Mouse (Mus musculus): ENCODE data around the gene Gm44965.

The Gm44965 gene

GRCm38 (mm10) chr6:48593158-48594042 lies at the start of gene Gm44965, which contains the start of gene Repin1:
TSS of gene Gm44965 (plus strand) at chr6:48593941.
TSS of gene Repin1 (plus strand) at chr6:48593883.
- no peaks in the 10 kb centered on the region for H3K36me3 ChIP-seq (ENCODE audit: control insufficient read depth, insufficient read depth, low read length, poor library complexity, severe bottlenecking)
- H3K27me3 ChIP-seq (ENCODE audit: control insufficient read depth, insufficient read depth, low read length, poor library complexity, severe bottlenecking): no peaks in the 10 kb centered on the region
- peak; percentile 74 for DNase-seq (ENCODE audit: low read depth, low spot score)

GRCm38 (mm10) chr6:48545251-48545650 lies 48.5 kb upstream of the Gm44965 start:
- DNase-seq (ENCODE audit: low read depth, low spot score): no peak
- Histone ChIP-seq H3K27me3 (ENCODE audit: control insufficient read depth, insufficient read depth, low read length, poor library complexity, severe bottlenecking) (no peaks in the 10 kb centered on the region), H3K36me3 (ENCODE audit: control insufficient read depth, insufficient read depth, low read length, poor library complexity, severe bottlenecking) (no peaks in the 10 kb centered on the region)

GRCm38 (mm10) chr6:48546271-48546670 lies 47.5 kb upstream of the Gm44965 start:
- peak; percentile 62 for DNase-seq (ENCODE audit: low read depth, low spot score)
- Histone ChIP-seq H3K27me3 (ENCODE audit: control insufficient read depth, insufficient read depth, low read length, poor library complexity, severe bottlenecking) (no peaks in the 10 kb centered on the region), H3K36me3 (ENCODE audit: control insufficient read depth, insufficient read depth, low read length, poor library complexity, severe bottlenecking) (no peaks in the 10 kb centered on the region)

GRCm38 (mm10) chr6:48546858-48547257 lies 46.9 kb upstream of the Gm44965 start:
- Histone ChIP-seq H3K27me3 (ENCODE audit: control insufficient read depth, insufficient read depth, low read length, poor library complexity, severe bottlenecking) (no peaks in the 10 kb centered on the region), H3K36me3 (ENCODE audit: control insufficient read depth, insufficient read depth, low read length, poor library complexity, severe bottlenecking) (no peaks in the 10 kb centered on the region)
- DNase-seq (ENCODE audit: low read depth, low spot score): no peak

- Histone ChIP-seq H3K27me3 (ENCODE audit: control insufficient read depth, insufficient read depth, low read length, poor library complexity, severe bottlenecking) (no peaks in the 10 kb centered on the region), H3K36me3 (ENCODE audit: control insufficient read depth, insufficient read depth, low read length, poor library complexity, severe bottlenecking) (no peaks in the 10 kb centered on the region)
- no peak for DNase-seq (ENCODE audit: low read depth, low spot score)
Measured at GRCm38 (mm10) chr6:48548314-48548713, 45.4 kb upstream of the Gm44965 start.

- DNase-seq (ENCODE audit: low read depth, low spot score): peak; percentile 59
- Histone ChIP-seq H3K27me3 (ENCODE audit: control insufficient read depth, insufficient read depth, low read length, poor library complexity, severe bottlenecking) (no peaks in the 10 kb centered on the region), H3K36me3 (ENCODE audit: control insufficient read depth, insufficient read depth, low read length, poor library complexity, severe bottlenecking) (no peaks in the 10 kb centered on the region)
Measured at GRCm38 (mm10) chr6:48552918-48553317, 40.8 kb upstream of the Gm44965 start.

GRCm38 (mm10) chr6:48553819-48554218 lies 39.9 kb upstream of the Gm44965 start:
- Histone ChIP-seq H3K27me3 (ENCODE audit: control insufficient read depth, insufficient read depth, low read length, poor library complexity, severe bottlenecking) (no peaks in the 10 kb centered on the region), H3K36me3 (ENCODE audit: control insufficient read depth, insufficient read depth, low read length, poor library complexity, severe bottlenecking) (no peaks in the 10 kb centered on the region; the same call in 1 of the 2 replicates)
- no peak for DNase-seq (ENCODE audit: low read depth, low spot score)

GRCm38 (mm10) chr6:48554280-48555103 lies 39.2 kb upstream of the Gm44965 start, which contains the start of gene Lrrc61:
TSS of gene Lrrc61 (plus strand) at chr6:48554796.
- no peaks in the 10 kb centered on the region for H3K27me3 ChIP-seq (ENCODE audit: control insufficient read depth, insufficient read depth, low read length, poor library complexity, severe bottlenecking)
- peak; percentile 95 for DNase-seq (ENCODE audit: low read depth, low spot score)
- H3K36me3 ChIP-seq (ENCODE audit: control insufficient read depth, insufficient read depth, low read length, poor library complexity, severe bottlenecking): no peaks in the 10 kb centered on the region; the same call in 1 of the 2 replicates

- no peak for DNase-seq (ENCODE audit: low read depth, low spot score)
- Histone ChIP-seq H3K27me3 (ENCODE audit: control insufficient read depth, insufficient read depth, low read length, poor library complexity, severe bottlenecking) (no peaks in the 10 kb centered on the region), H3K36me3 (ENCODE audit: control insufficient read depth, insufficient read depth, low read length, poor library complexity, severe bottlenecking) (no peaks in the 10 kb centered on the region; the same call in 1 of the 2 replicates)
Measured at GRCm38 (mm10) chr6:48555104-48555890, 38.4 kb upstream of the Gm44965 start.

GRCm38 (mm10) chr6:48555956-48556355 lies 37.8 kb upstream of the Gm44965 start:
- no peak for DNase-seq (ENCODE audit: low read depth, low spot score)
- H3K27me3 ChIP-seq (ENCODE audit: control insufficient read depth, insufficient read depth, low read length, poor library complexity, severe bottlenecking): no peaks in the 10 kb centered on the region
- no peaks in the 10 kb centered on the region; the same call in 1 of the 2 replicates for H3K36me3 ChIP-seq (ENCODE audit: control insufficient read depth, insufficient read depth, low read length, poor library complexity, severe bottlenecking)

GRCm38 (mm10) chr6:48565693-48566310 lies 27.9 kb upstream of the Gm44965 start:
- Histone ChIP-seq H3K27me3 (ENCODE audit: control insufficient read depth, insufficient read depth, low read length, poor library complexity, severe bottlenecking) (no peaks in the 10 kb centered on the region), H3K36me3 (ENCODE audit: control insufficient read depth, insufficient read depth, low read length, poor library complexity, severe bottlenecking) (peaks cover 4% of the 10 kb centered on the region; the same call in 1 of the 2 replicates)
- DNase-seq (ENCODE audit: low read depth, low spot score): no peak

- Histone ChIP-seq H3K36me3 (ENCODE audit: control insufficient read depth, insufficient read depth, low read length, poor library complexity, severe bottlenecking) (peaks cover 4% of the 10 kb centered on the region; the same call in 1 of the 2 replicates), H3K27me3 (ENCODE audit: control insufficient read depth, insufficient read depth, low read length, poor library complexity, severe bottlenecking) (no peaks in the 10 kb centered on the region)
- no peak for DNase-seq (ENCODE audit: low read depth, low spot score)
Measured at GRCm38 (mm10) chr6:48566312-48566711, 27.4 kb upstream of the Gm44965 start.

GRCm38 (mm10) chr6:48568036-48568984 lies 25.4 kb upstream of the Gm44965 start:
- H3K27me3 ChIP-seq (ENCODE audit: control insufficient read depth, insufficient read depth, low read length, poor library complexity, severe bottlenecking): no peaks in the 10 kb centered on the region
- peaks cover 4% of the 10 kb centered on the region; the same call in 1 of the 2 replicates for H3K36me3 ChIP-seq (ENCODE audit: control insufficient read depth, insufficient read depth, low read length, poor library complexity, severe bottlenecking)
- DNase-seq (ENCODE audit: low read depth, low spot score): no peak

Data from splenic B cell, adult 2 months (primary cell).